Mouse (Mus musculus) bone marrow macrophage, adult 2 months (primary cell): Measurements from ENCODE around the gene Cpsf4.

ENCODE experiments used
- CTCF ChIP-seq: IDR thresholded peaks from 2 replicates; pipeline ENCODE4 v1.5.1; 2012; ENCODE audit warnings: low read depth, mild to moderate bottlenecking, low read length, moderate library complexity
- POLR2A ChIP-seq: IDR thresholded peaks from 2 replicates; pipeline ENCODE4 v1.6.1; 2012; ENCODE audit warnings: mild to moderate bottlenecking, low read depth, low read length, borderline replicate concordance

- no peak for TF ChIP-seq CTCF
- no peak for TF ChIP-seq POLR2A
These were observed 33.4 kb downstream of the Cpsf4 start for GRCm38 (mm10) chr5:145200387-145200786.
